Mouse (Mus musculus) myocyte (in vitro differentiated cells): ENCODE measurements around the gene Ptk6. TPM values are rescaled to one million over a fixed set of nuclear protein-coding genes. Genes with fewer than 3 reads are reported as not detected.

Source experiments
- H3K27me3 ChIP-seq: one replicate; pipeline ENCODE4 v1.6.1; 2011; ENCODE audit not compliant: control insufficient read depth, insufficient read depth, insufficient read length
- H3K36me3 ChIP-seq: one replicate; pipeline ENCODE4 v1.6.1; 2011; ENCODE audit not compliant: control insufficient read depth, insufficient read depth
- H3K4me2 ChIP-seq: one replicate; pipeline ENCODE4 v1.6.1; 2011; ENCODE audit warnings: low read depth, control low read depth
- H3K4me3 ChIP-seq: one replicate; pipeline ENCODE4 v1.5.1; 2011; ENCODE audit warnings: mild to moderate bottlenecking, control low read depth, moderate library complexity
- H3K79me2 ChIP-seq: one replicate; pipeline ENCODE4 v1.6.1; 2011; ENCODE audit not compliant: control insufficient read depth, insufficient read depth
- H3ac ChIP-seq: one replicate; pipeline ENCODE4 v1.6.1; 2011; ENCODE audit not compliant: control insufficient read depth, insufficient read length
- CEBPB ChIP-seq: IDR thresholded peaks from 2 replicates; pipeline ENCODE4 v1.6.1; 2011; ENCODE audit warnings: mild to moderate bottlenecking, moderate library complexity; ENCODE audit not compliant: poor library complexity, insufficient read depth, severe bottlenecking
- E2F4 ChIP-seq: IDR thresholded peaks from one replicate; pipeline ENCODE4 v1.6.1; 2011; ENCODE audit warnings: mild to moderate bottlenecking, control low read depth, moderate library complexity; ENCODE audit not compliant: insufficient read depth
- MAX ChIP-seq: IDR thresholded peaks from one replicate; pipeline ENCODE4 v1.6.1; 2011; ENCODE audit warnings: low read depth, mild to moderate bottlenecking, control low read depth
- MYOD1 ChIP-seq, 3 experiments: IDR thresholded peaks; one replicate each; pipeline ENCODE4 v1.6.1; 2011; ENCODE audit warnings: control low read depth in 2 of 3, low read depth in 2 of 3, mild to moderate bottlenecking in 2 of 3, moderate library complexity in 1 of 3; ENCODE audit not compliant: insufficient read length in 2 of 3, control insufficient read depth in 1 of 3
- MYOG ChIP-seq, 3 experiments: IDR thresholded peaks; one replicate each; pipeline ENCODE4 v1.6.1; 2011; ENCODE audit warnings: control low read depth in 2 of 3, low read depth in 2 of 3, mild to moderate bottlenecking in 2 of 3; ENCODE audit not compliant: insufficient read length in 2 of 3, control insufficient read depth in 1 of 3, insufficient read depth in 1 of 3
- POLR2A ChIP-seq: IDR thresholded peaks from one replicate; pipeline ENCODE4 v1.6.1; 2011; ENCODE audit warnings: low read depth, mild to moderate bottlenecking, control low read depth, moderate library complexity; ENCODE audit not compliant: insufficient read length
- POLR2AphosphoS2 ChIP-seq: IDR thresholded peaks from one replicate; pipeline ENCODE4 v1.6.1; 2011; ENCODE audit warnings: low read depth, control low read depth; ENCODE audit not compliant: insufficient read length
- REST ChIP-seq: IDR thresholded peaks from one replicate; pipeline ENCODE4 v1.6.1; 2011; ENCODE audit warnings: mild to moderate bottlenecking, control low read depth, moderate library complexity; ENCODE audit not compliant: insufficient read depth, insufficient read length
- SRF ChIP-seq: IDR thresholded peaks from one replicate; pipeline ENCODE4 v1.6.1; 2011; ENCODE audit warnings: low read depth; ENCODE audit not compliant: control insufficient read depth, insufficient read length
- TCF12 ChIP-seq: IDR thresholded peaks from one replicate; pipeline ENCODE4 v1.6.1; 2011; ENCODE audit warnings: mild to moderate bottlenecking, control low read depth; ENCODE audit not compliant: poor library complexity, insufficient read depth, severe bottlenecking
- TCF3 ChIP-seq: IDR thresholded peaks from one replicate; pipeline ENCODE4 v1.6.1; 2011; ENCODE audit warnings: low read depth, control low read depth; ENCODE audit not compliant: insufficient read length
- USF1 ChIP-seq: IDR thresholded peaks from one replicate; pipeline ENCODE4 v1.6.1; 2011; ENCODE audit warnings: low read depth, mild to moderate bottlenecking, control low read depth, moderate library complexity
- polyA plus RNA-seq: library from polyadenylated mRNA; unstranded; fragments of >200 nt; fragmentation: generic; extraction: Trizol; gene quantifications from one replicate; pipeline ENCODE4 v1.2.1, GENCODE M21; 2012; ENCODE audit warnings: missing spikeins

Ptk6 gene
- polyA plus RNA-seq, 1 experiment: 0.01 TPM

DNA sequence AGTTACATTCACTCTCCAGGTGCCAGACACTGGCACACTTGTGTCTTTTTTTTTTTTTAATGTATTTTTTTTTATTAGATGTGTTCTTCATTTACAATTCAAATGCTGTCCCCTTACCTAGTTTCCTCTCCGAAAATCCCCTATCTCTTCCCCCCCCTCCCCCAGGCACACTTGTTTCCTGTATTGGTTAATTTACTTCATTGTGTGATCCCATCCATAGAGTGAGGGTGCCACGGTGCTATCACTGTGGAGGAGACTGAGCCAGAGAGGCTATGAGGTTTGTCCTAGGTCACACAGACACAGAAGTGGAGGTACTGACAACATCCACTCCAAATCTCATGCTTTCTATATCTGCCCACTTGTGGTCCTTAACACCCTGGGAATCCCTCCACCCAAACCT lies 36.3 kb upstream of the Ptk6 start:
- TF ChIP-seq REST (no peak), POLR2AphosphoS2 (no peak), SRF (no peak), CEBPB (no peak), TCF12 (no peak), TCF3 (no peak), E2F4 (no peak), MYOG (IDR thresholded peaks at IDR 0.05; ENCODE audit: control insufficient read depth in 1 of 3, insufficient read depth in 1 of 3, insufficient read length in 2 of 3, low read depth in 2 of 3) (no peak), MYOD1 (IDR thresholded peaks at IDR 0.05; ENCODE audit: control insufficient read depth in 1 of 3, insufficient read length in 2 of 3, low read depth in 2 of 3) (no peak), USF1 (no peak), POLR2A (no peak), MAX (no peak)
- Histone ChIP-seq H3K4me3 (no peak overlapping the region), H3K4me2 (no peak overlapping the region)

DNA sequence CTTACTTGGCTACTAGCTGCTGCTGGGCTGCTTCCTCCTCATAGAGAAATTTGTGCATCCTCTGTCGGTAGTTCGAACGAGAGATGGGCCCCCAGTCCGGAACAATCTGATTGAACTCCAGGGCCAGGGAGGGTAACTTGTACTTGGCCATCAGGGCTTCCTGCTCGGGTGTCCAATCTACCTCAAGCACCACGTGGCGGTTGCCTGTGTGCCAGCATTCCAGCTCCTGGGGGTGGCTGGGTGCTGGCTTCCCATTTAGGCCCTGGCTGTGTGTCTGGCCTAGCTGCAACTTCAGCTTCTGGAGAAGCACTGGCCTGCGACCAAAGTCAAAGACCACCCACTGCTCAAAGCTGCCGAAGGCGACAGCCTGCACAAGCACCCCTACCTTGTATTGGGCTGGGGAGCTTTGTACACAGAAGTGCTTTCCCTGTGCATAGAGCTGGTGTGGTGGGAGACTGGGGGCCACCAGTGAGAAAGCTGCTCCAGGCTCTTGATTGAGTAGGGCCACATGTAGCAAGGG lies 35.6 kb upstream of the Ptk6 start:
- TF ChIP-seq REST (no peak), POLR2A (no peak), TCF12 (no peak), POLR2AphosphoS2 (no peak), MYOD1 (IDR thresholded peaks at IDR 0.05; ENCODE audit: control insufficient read depth in 1 of 3, insufficient read length in 2 of 3, low read depth in 2 of 3) (no peak), SRF (no peak), E2F4 (no peak), MAX (no peak), USF1 (no peak), TCF3 (no peak)
- no peaks in the 10 kb centered on the region for H3K36me3 ChIP-seq
- H3K27me3 ChIP-seq: no peaks in the 10 kb centered on the region
- peaks cover 5% of the 10 kb centered on the region for H3K79me2 ChIP-seq
- H3K4me2 ChIP-seq: no peak overlapping the region
- no peak overlapping the region for H3ac ChIP-seq
- no peak overlapping the region for H3K4me3 ChIP-seq

More for the DNA sequence above, 36.3 kb upstream of the Ptk6 start:
- Histone ChIP-seq H3ac (no peak overlapping the region), H3K79me2 (peaks cover 5% of the 10 kb centered on the region), H3K27me3 (no peaks in the 10 kb centered on the region), H3K36me3 (no peaks in the 10 kb centered on the region)

DNA sequence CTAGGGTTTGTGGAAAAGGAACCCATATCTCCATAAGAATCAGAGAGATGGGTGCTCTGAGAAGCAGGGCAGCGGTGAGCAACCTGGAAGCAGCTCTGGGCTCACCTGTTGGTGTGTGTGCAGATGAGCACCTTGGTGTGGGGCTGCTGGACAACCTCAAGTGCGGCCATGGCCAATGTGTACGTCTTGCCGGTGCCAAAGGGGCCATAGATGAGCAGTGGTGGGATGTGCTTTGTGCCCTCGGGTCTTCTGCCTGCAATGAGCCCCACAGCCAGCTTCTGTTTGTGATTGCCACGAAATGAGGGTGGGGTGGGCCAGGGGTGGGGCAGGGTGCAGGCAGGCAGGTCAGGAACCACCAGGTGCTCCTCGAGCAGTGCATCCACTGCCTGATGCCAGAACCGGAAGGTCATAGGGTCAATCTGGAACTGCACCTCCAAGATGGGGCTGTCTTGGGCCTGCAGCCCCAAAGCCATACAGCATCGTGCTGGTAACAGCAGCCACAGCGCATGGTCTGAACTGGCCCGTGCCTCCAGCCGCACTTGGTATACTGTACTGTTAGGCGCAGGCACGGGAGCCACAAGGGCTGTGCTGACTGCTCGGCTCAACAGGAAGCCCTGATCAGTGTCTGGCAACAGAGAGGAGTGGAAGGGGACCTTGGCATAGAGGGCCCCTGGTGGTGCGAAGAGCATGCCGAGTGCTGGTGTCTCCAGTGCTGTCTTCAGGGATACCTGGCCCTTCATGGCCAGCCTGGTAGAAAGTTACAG lies 34.8 kb upstream of the Ptk6 start:
- TF ChIP-seq SRF: no peak
- TF ChIP-seq POLR2A: no peak
- TF ChIP-seq USF1: no peak
- no peak for TF ChIP-seq REST
- no peak for TF ChIP-seq TCF12
- no peak for TF ChIP-seq MYOG (IDR thresholded peaks at IDR 0.05; ENCODE audit: control insufficient read depth in 1 of 3, insufficient read depth in 1 of 3, insufficient read length in 2 of 3, low read depth in 2 of 3)
- TF ChIP-seq TCF3: no peak
- no peak for TF ChIP-seq CEBPB
- TF ChIP-seq E2F4: no peak
- no peak for TF ChIP-seq MYOD1 (IDR thresholded peaks at IDR 0.05; ENCODE audit: control insufficient read depth in 1 of 3, insufficient read length in 2 of 3, low read depth in 2 of 3)
- no peak for TF ChIP-seq MAX
- TF ChIP-seq POLR2AphosphoS2: no peak
- no peaks in the 10 kb centered on the region for H3K36me3 ChIP-seq

DNA sequence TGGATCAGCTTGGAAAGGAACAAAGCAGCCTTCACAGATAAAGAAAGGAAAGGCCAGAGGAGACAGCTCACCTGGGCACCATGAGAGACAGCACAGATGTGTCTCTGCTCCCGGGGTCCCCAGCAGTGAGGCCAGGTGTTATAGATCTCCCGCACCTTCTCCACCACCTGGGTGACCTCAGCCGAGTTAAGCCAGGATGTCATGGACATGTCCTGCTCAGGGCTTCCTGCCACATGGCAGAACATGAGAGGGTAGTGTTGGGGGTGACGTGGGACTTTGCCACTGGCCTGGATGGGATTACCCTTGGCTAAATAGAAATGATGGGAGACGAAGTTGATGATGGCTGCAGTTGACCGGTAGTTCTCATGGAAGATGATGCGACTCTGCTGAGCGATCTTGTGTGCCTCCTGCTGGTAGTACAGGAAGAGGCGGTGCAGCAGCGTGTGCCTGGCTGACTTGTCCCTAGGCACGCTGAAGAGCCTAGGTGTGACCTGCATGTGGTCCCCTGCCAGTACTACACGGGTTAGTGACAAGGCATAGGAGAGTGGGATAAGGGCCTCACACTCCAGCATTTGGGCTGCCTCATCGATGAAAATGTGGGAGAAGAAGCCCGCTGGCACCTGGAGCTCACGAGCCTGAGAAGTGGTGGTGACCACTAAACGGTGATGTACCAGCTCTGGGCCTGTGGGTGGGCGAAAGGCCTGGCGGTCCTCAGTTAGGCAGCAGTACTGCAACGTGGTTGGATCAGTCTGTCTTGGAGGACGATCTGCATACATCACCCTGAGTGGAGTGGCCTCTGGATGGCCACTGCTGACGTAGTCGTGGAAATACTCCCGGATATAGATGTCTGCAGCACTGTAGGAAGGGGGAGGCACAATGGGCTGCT lies 33.3 kb upstream of the Ptk6 start:
- Histone ChIP-seq H3K36me3 (no peaks in the 10 kb centered on the region), H3K27me3 (no peaks in the 10 kb centered on the region), H3K4me2 (no peak overlapping the region), H3ac (no peak overlapping the region), H3K4me3 (no peak overlapping the region), H3K79me2 (no peaks in the 10 kb centered on the region)
- TF ChIP-seq TCF12: no peak
- no peak for TF ChIP-seq MAX
- TF ChIP-seq CEBPB: no peak
- no peak for TF ChIP-seq POLR2A
- no peak for TF ChIP-seq SRF
- TF ChIP-seq REST: no peak
- TF ChIP-seq E2F4: no peak
- no peak for TF ChIP-seq MYOG (IDR thresholded peaks at IDR 0.05; ENCODE audit: control insufficient read depth in 1 of 3, insufficient read depth in 1 of 3, insufficient read length in 2 of 3, low read depth in 2 of 3)
- TF ChIP-seq USF1: no peak
- TF ChIP-seq MYOD1 (IDR thresholded peaks at IDR 0.05; ENCODE audit: control insufficient read depth in 1 of 3, insufficient read length in 2 of 3, low read depth in 2 of 3): no peak
- TF ChIP-seq POLR2AphosphoS2: no peak
- TF ChIP-seq TCF3: no peak

More for the DNA sequence above, 34.8 kb upstream of the Ptk6 start:
- Histone ChIP-seq H3K4me3 (no peak overlapping the region), H3K27me3 (no peaks in the 10 kb centered on the region), H3ac (no peak overlapping the region), H3K4me2 (no peak overlapping the region), H3K79me2 (peaks cover 5% of the 10 kb centered on the region)
